Mouse (Mus musculus) A20 (cell line): ENCODE measurements around the gene Pdzd8.

ENCODE experiments used
- DNase-seq: peaks from one replicate; pipeline ENCODE4 v3.0.0-alpha.2; 2011; ENCODE audit warnings: low read depth, low spot score

The Pdzd8 gene

DNA sequence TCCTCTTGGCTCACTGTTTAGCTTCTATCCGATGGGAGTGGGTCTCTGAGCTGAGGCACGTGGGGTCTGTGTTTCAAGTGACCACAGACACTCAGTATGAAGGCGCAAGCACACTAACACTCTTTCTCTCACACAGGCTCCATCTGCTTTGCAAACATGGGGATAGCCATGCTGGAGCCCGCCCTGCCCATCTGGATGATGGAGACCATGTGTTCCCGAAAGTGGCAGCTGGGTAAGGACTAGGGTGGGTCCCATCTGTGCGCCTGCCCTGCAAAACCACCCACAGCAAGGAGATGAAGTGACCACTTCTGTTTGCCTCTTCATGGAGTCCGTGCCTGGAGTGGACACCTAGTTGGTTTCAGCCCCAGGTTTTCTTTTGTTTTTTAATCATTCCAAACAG, 69.2 kb downstream of the Pdzd8 start:
- DNase-seq: no peak

DNA sequence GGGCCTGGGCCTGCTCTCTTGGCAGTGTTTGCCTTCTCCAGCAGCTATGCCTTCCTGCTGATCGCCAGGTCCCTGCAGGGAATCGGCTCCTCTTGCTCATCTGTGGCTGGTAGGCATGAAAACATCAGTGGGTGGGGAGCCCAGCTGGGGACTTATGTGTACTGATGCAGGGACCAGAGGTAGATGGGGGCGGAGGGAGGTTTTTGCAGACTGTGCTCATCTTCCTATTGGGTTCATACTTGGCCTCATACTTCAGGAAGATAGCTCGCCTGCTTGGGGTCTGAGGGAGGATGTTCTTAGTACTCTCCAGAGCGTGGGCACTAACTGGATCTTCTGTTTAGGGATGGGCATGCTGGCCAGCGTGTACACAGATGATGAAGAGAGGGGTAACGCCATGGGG, 72.4 kb downstream of the Pdzd8 start:
- no peak for DNase-seq

GRCm38 (mm10) chr19:59267417-59267963, 78.1 kb downstream of the Pdzd8 start:
- DNase-seq: peak; percentile 71

GRCm38 (mm10) chr19:59265907-59266306, 79.7 kb downstream of the Pdzd8 start:
- DNase-seq: peak; percentile 7

DNA sequence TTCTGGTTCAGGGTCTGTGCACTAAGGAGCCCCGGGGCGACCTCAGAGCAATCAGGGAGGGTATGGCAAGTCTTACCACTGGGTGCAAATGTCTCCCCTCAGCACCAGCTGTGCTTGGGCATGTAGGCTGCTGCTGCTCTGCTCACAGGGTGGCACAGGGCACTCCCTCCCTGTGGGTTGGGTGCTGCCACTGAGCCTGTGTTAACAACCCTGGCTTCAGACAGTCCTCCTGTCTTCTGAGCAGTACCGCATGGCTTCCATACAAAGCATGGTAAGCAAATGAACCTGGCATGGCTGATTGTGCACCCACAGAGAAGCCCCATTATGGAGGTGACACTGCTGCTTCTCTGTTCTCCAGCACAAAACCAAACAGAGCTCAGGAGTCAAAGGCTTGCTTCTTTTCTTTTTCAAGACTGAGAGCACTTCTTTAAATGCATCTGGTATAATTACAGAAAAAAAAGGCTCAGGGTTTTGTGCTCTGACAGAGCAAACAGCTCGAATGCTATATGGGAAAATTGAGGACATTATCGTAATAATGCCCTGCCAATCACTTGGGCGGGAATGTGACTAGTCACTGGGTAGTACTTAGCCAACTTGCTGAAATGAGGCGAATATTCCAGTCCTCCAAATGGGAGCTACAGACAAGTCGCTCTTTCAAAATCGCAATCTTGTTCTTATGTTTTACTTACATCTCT, 80.6 kb downstream of the Pdzd8 start:
- peak; percentile 14 for DNase-seq

DNA sequence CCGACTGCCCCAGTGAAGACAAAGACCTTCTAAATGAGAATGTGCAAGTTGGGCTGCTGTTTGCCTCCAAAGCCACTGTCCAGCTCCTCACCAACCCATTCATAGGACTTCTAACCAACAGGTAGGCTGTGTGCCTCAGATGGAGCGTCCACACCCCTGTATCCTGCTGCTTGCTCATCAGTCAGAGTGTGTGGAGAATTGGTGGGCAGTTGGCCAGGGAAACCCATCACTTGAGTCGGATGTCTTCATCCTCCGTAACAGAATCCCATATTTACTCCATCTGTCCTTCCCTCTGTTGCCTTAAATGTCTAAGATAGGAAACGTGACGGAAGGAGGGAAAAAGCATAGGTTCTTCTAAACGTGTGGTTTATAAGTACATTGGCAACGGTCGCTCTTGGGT, 82.4 kb downstream of the Pdzd8 start:
- no peak for DNase-seq

- DNase-seq: no peak
Measured at GRCm38 (mm10) chr19:59261604-59262003, 84.0 kb downstream of the Pdzd8 start.

DNA sequence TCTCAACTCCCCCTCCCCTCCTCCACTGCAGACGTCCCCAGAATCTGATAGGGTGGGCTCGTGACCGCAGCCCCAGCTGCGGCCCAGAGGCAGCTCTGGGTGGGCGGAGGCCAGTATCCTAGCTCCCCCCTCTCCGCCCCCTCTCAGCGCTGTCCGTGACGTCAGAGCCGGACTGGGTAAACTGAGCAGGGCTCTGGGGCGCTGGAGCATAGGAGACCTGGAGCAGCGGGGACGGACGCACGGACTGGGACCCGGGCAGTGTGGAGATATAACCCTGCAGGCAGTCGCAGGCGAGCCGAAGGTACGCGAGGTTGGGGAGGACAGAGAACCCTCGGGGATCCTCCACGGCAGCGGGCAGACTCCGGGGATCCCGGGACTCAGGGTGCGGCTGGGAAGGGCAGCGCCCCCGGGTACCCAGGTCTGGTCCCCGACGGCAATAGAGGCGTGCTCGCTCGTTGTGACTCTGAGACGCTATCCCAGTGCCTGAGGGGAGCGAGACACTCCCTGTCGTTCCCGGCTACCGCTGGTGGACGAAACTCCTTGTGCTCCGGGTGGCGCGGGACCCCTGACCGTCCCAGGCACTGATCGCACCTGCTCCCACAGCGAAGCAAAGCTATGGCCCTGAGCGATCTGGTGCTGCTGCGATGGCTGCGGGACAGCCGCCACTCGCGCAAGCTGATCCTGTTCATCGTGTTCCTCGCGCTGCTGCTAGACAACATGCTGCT, 84.7 kb downstream of the Pdzd8 start, which contains the start of gene Slc18a2:
TSS of gene Slc18a2 (plus strand) at position 179 of the 725 bp plus-strand sequence.
- no peak for DNase-seq

DNA sequence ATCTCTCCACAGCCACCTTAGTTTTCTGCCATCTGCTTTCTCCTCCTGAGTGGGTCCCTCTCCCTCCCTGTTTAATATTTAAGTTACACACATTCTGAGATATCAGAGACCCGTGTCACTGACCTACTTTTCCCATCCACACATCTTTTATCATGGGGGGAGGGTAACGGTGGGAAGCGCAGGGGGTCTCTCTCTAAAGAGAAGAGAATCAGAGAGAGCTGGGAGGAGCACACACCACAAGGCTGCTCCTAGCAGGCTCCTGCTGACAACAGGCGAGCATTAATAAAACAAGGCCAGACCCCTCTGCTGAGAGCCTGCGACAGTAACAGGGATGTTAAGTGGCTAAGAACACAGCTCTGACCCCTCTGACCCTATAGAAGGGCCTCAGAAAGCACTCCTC, 85.9 kb downstream of the Pdzd8 start:
- no peak for DNase-seq

DNA sequence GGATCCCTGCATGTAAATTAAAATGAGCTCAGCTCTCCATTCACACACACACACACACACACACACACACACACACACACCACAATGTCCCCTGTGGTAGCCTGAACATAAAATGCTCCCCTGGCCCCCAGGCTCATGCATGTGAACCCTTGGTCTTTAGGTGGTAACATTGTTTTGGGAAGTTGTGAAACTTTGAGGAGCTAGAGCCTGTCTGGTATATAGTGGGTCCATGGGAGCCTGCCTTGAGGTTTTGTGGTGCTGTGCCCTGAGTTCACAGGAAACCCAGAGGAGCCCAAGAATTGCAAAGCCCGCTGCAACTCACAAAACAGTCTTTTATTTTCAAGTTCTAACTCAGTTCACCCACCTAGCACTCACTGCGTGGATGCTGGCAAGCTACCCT, 92.9 kb downstream of the Pdzd8 start:
- no peak for DNase-seq

DNA sequence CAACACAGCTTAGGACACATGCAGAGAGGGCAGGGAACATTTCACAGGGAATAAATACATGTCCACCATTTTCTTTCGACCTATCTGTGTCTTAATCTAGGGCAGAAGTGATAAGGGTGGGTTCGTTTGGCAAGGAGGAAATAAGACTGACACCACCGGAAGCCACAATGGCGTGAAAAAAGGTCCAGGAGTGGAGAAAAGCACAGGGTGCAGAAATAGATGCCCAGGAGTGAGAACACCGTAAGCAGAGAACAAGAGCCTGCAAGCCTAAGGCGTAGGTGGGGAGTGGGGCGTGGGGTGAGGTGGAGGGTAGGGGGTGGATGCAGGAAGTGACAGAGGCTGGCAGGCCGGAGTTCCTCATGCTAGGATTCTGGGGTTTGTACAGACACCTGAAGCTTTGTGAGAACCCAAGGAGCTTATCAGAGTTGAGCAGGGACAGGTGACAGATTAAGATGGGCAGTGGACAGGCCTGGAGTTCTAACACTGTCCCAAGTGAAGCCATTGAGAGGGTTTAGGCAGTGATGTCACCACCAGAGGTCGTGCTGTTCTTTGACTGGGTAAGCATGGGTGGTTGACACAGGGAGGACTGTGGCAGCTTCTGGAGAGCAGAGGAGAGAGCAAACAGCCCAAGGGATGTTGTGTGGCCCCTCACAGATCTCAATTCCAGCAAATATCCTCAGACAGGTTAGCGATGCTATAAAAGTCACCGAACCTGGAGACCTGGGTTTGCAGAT, 96.9 kb downstream of the Pdzd8 start:
- peak; percentile 18 for DNase-seq

GRCm38 (mm10) chr19:59248144-59248543, 97.4 kb downstream of the Pdzd8 start:
- DNase-seq: no peak
